Mouse (Mus musculus) heart, postnatal 0 days (tissue): ENCODE data around the gene Foxp4. TPM values are rescaled to one million over a fixed set of nuclear protein-coding genes. Genes with fewer than 3 reads are reported as not detected.
A peak's percentile ranks its signal among the peaks of the same experiment; 100 is the strongest.

ENCODE experiments used
- ATAC-seq: fragments of 200-750 bp; cut with Nextera tagmentation; 2 replicates; pipeline ENCODE4 v1.8.0; 2017; ENCODE audit warnings: low read depth, moderate number of reproducible peaks, moderate library complexity; ENCODE audit not compliant: insufficient read depth
- DNase-seq: peaks from one replicate; pipeline ENCODE4 v3.0.0-alpha.2; 2016; ENCODE audit warnings: low spot score
- H3K27ac ChIP-seq: fragments of 300-500 bp; sonication (generic); 2 replicates; pipeline ENCODE4 v1.5.1; 2014; ENCODE audit warnings: low read depth, mild to moderate bottlenecking
- H3K27me3 ChIP-seq: fragments of 300-500 bp; sonication (generic); 2 replicates; pipeline ENCODE4 v1.6.1; 2014; ENCODE audit warnings: low read length, mixed read lengths; ENCODE audit not compliant: control insufficient read depth, insufficient read depth
- H3K36me3 ChIP-seq: fragments of 300-500 bp; sonication (generic); replicated peaks from 2 replicates; pipeline ENCODE4 v1.6.1; 2014; ENCODE audit warnings: low read length, mixed read lengths; ENCODE audit not compliant: control insufficient read depth, insufficient read depth
- H3K4me1 ChIP-seq: fragments of 300-500 bp; sonication (generic); 2 replicates; pipeline ENCODE4 v1.6.1; 2014; ENCODE audit warnings: antibody characterized with exemption; ENCODE audit not compliant: control insufficient read depth, insufficient read depth
- H3K4me2 ChIP-seq: fragments of 300-500 bp; sonication (generic); 2 replicates; pipeline ENCODE4 v1.6.1; 2014; ENCODE audit warnings: low read depth, mild to moderate bottlenecking, low read length, moderate library complexity
- H3K4me3 ChIP-seq: fragments of 300-500 bp; sonication (generic); 2 replicates; pipeline ENCODE4 v1.5.1; 2014; ENCODE audit warnings: low read depth, low read length
- H3K9ac ChIP-seq: fragments of 300-500 bp; sonication (generic); replicated peaks from 2 replicates; pipeline ENCODE4 v1.6.1; 2014; ENCODE audit warnings: low read depth, low read length, mixed read lengths
- H3K9me3 ChIP-seq: fragments of 300-500 bp; sonication (generic); replicated peaks from 2 replicates; pipeline ENCODE4 v1.6.1; 2016; ENCODE audit warnings: low read length; ENCODE audit not compliant: control insufficient read depth
- CTCF ChIP-seq: IDR thresholded peaks from 2 replicates; pipeline ENCODE4 v1.5.1; 2016; ENCODE audit warnings: antibody characterized with exemption, control low read depth, low read depth
- EP300 ChIP-seq: IDR thresholded peaks from 2 replicates; pipeline ENCODE4 v1.6.1; 2016; ENCODE audit warnings: antibody characterized with exemption, low read depth
- WGBS: fragments of 180-500 bp; shearing (Covaris S2); extraction: QIAGEN DNeasy Blood & Tissue Kit; methylation state at CpG from one replicate; pipeline ENCODE4 v1.1.7; 2014; 5-methylcytosine and 5-hydroxymethylcytosine counted together
- polyA plus RNA-seq: library from polyadenylated mRNA; unstranded; fragments of >200 nt; fragmentation: Nextera tagmentation; extraction: Ambion mirVana; gene quantifications from 2 replicates; pipeline ENCODE4 v1.2.1, GENCODE M21; 2015
- total RNA-seq: library from RNA; depleted of rRNA; stranded (reverse); fragments of >200 nt; gene quantifications from 2 replicates; pipeline ENCODE4 v1.2.3, GENCODE M21; 2014; ENCODE audit warnings: low replicate concordance

Gene Foxp4
- total and polyA plus RNA-seq, 2 experiments from 2014 or later = 3.3 to 21.0 TPM

GRCm38 (mm10) chr17:47922579-47922978 lies 1.9 kb downstream of the Foxp4 start:
- Histone ChIP-seq H3K4me1 (peaks cover 10% of the 10 kb centered on the region; the same call in 1 of the 2 replicates), H3K27me3 (peaks cover 2% of the 10 kb centered on the region; the same call in 1 of the 2 replicates), H3K27ac (no peak overlapping the region), H3K36me3 (no peaks in the 10 kb centered on the region), H3K9me3 (no peaks in the 10 kb centered on the region), H3K4me3 (peak overlapping the region; percentile 91), H3K9ac (peak overlapping the region; percentile 80), H3K4me2 (peak overlapping the region; percentile 97)
- ATAC-seq = no peak
- DNase-seq = no peak
- no peak for TF ChIP-seq CTCF
- no peak for TF ChIP-seq EP300
- WGBS = 3% methylated on average over 24 of the region's 24 CpGs

DNA sequence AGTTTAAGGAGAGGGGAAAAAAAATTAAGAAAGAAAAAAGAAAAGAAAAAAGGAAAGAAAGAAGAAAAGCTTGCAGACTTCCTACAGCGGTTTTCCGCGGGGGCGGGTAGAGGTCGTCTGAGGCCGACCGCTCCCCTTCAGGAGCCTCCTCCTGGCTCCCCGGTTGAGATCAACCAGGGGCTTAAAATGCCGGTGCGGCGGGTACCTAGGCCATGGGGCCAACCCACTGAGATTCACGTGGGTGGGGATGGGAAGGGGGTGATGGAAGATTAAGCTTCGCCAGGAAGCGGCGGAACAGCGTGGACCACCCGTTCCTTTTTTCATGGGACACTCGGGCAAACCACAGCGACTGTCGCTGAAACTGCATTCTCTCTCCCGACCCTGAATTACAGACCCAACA lies 2.3 kb downstream of the Foxp4 start:
- H3K27ac ChIP-seq = no peak overlapping the region
- no peaks in the 10 kb centered on the region for H3K9me3 ChIP-seq
- WGBS = 16% methylated on average over 21 of the region's 21 CpGs
- DNase-seq (no peak), ATAC-seq (no peak)
- H3K9ac ChIP-seq = peak overlapping the region; percentile 52
- peak overlapping the region; percentile 97 for H3K4me2 ChIP-seq
- peaks cover 2% of the 10 kb centered on the region; the same call in 1 of the 2 replicates for H3K27me3 ChIP-seq
- no peak for TF ChIP-seq EP300
- TF ChIP-seq CTCF = no peak
- H3K36me3 ChIP-seq = no peaks in the 10 kb centered on the region
- H3K4me1 ChIP-seq = peaks cover 10% of the 10 kb centered on the region; the same call in 1 of the 2 replicates
- peak overlapping the region; percentile 91 for H3K4me3 ChIP-seq

DNA sequence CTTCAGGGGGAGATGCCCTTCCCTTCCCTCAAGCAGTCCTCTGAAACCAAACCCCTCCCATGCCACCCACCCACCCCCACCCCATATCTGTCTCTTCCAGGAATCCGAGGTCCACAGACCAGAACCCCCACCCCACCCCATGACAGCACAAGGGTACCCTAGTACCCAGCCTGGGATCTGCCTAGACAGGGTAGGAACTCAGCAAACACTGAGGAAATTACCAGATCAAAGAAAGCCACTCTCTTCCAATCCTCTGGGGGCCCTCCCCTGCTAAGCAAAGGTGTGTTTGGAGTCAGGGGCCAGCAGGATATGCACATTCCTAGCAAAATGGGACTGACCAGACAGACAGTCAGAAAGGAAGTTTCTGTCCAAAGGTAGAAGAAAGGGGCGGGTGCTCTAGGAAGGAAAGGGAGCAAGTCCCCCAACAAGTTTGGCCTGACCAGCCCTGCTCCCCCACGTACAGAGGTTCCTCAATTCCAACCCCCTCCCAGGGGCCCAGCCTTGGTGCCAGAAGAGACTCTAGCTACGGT lies 3.2 kb downstream of the Foxp4 start:
- H3K4me2 ChIP-seq = no peak overlapping the region
- H3K36me3 ChIP-seq = no peaks in the 10 kb centered on the region
- WGBS = 90% methylated on average over 4 of the region's 4 CpGs
- no peaks in the 10 kb centered on the region for H3K9me3 ChIP-seq
- DNase-seq = no peak
- H3K27ac ChIP-seq = no peak overlapping the region
- peaks cover 2% of the 10 kb centered on the region; the same call in 1 of the 2 replicates for H3K27me3 ChIP-seq
- no peak for ATAC-seq
- H3K4me3 ChIP-seq = no peak overlapping the region
- no peak overlapping the region for H3K9ac ChIP-seq
- TF ChIP-seq EP300 (no peak), CTCF (no peak)
- peaks cover 10% of the 10 kb centered on the region; the same call in 1 of the 2 replicates for H3K4me1 ChIP-seq

DNA sequence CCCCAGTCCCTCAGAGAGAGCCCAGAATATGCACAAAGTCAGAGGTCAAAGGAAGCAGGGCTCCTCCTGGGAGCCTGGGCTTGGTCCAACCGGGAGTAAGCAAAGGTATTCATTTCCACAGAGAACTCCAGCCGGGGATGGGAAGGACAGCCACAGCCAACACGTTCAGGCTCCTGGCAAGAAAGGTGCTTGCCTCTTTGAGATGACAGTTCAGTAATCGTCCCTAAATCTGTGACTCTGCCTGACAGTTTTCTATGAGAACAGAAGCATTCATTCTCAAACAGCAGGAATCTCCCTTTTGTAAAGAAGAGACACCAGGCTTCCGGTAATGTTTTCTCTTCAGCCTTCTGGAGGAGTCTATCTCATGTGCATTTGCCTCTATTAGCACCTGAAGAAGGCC lies 4.6 kb downstream of the Foxp4 start:
- no peak for DNase-seq
- TF ChIP-seq CTCF = no peak
- no peak for TF ChIP-seq EP300
- Histone ChIP-seq H3K4me1 (peaks cover 3% of the 10 kb centered on the region; the same call in 1 of the 2 replicates), H3K36me3 (no peaks in the 10 kb centered on the region), H3K4me2 (no peak overlapping the region), H3K9me3 (no peaks in the 10 kb centered on the region), H3K4me3 (no peak overlapping the region), H3K27ac (no peak overlapping the region), H3K9ac (no peak overlapping the region), H3K27me3 (peaks cover 2% of the 10 kb centered on the region; the same call in 1 of the 2 replicates)
- no peak for ATAC-seq
- 61% methylated on average over 5 of the region's 5 CpGs for WGBS

GRCm38 (mm10) chr17:47917907-47918306 lies 6.5 kb downstream of the Foxp4 start:
- H3K27me3 ChIP-seq = no peaks in the 10 kb centered on the region
- 76% methylated on average over 5 of the region's 5 CpGs for WGBS
- H3K4me3 ChIP-seq = no peak overlapping the region
- ATAC-seq (no peak), DNase-seq (no peak)
- H3K36me3 ChIP-seq = no peaks in the 10 kb centered on the region
- H3K9me3 ChIP-seq = no peaks in the 10 kb centered on the region
- TF ChIP-seq EP300 (no peak), CTCF (no peak)
- no peak overlapping the region for H3K9ac ChIP-seq
- H3K4me1 ChIP-seq = peaks cover 3% of the 10 kb centered on the region; the same call in 1 of the 2 replicates
- H3K4me2 ChIP-seq = no peak overlapping the region
- no peak overlapping the region for H3K27ac ChIP-seq

DNA sequence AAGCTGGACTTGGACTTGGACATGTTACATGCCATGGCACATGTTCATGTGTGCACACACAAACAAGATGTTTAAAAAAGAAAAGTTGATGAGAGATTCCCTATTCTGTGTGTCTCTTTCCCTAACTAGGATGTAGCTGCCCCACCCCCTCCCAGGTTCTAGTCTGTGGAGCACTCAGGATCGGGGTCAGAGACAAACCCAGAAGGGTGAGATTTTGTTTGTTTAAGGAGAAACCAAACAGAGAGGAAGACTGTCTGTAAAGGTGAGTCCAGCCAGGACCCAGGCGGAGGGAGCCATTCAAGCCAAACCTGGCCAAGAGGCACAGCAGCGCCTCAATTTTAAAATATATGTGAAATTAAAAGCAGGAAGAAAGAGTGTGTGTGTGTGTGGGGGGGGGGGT lies 7.2 kb downstream of the Foxp4 start:
- ATAC-seq = no peak
- 87% methylated on average over 3 of the region's 3 CpGs for WGBS
- Histone ChIP-seq H3K9ac (no peak overlapping the region), H3K4me2 (no peak overlapping the region), H3K4me3 (no peak overlapping the region), H3K36me3 (no peaks in the 10 kb centered on the region), H3K4me1 (no peaks in the 10 kb centered on the region), H3K27me3 (no peaks in the 10 kb centered on the region), H3K9me3 (no peaks in the 10 kb centered on the region), H3K27ac (no peak overlapping the region)
- TF ChIP-seq EP300 (no peak), CTCF (no peak)
- DNase-seq = no peak
